Mouse (Mus musculus): ENCODE results near the gene Gramd1b. TPM values are rescaled to one million over a fixed set of nuclear protein-coding genes. Genes with fewer than 3 reads are reported as not detected.

The Gramd1b gene
- polyA plus RNA-seq, 1 experiment from 2014 or later, result 1.2 TPM

DNA sequence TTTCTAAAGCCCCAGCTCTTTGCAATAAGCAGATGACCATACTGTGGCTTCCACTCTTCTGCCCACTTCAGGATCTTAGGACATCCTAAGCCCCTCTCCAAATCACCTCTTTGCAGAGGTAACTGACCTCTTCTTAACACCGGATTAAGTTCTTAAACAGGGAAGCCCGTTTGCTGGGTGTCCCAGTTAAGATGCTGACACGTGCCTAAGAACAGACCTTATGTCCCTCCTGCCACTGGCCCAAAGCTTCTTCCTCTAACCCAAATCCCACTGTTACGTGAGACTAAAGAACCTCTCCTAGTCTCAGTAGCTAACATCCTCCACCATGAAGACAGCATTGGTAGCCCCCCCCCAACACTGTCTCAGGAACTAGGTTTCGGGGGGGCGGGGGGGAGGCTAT, 177.6 kb downstream of the Gramd1b start:
- H3K27me3 ChIP-seq (ENCODE audit: insufficient read depth, low read length), result no peaks in the 10 kb centered on the region
- no peak overlapping the region for H3K9ac ChIP-seq (replicated peaks)
- H3K36me3 ChIP-seq (replicated peaks; ENCODE audit: insufficient read depth, low read length), result no peaks in the 10 kb centered on the region
- TF ChIP-seq EP300 (IDR thresholded peaks at IDR 0.05; ENCODE audit: low read depth) (no peak), CTCF (IDR thresholded peaks at IDR 0.05; ENCODE audit: low read depth) (no peak)
- H3K4me2 ChIP-seq (ENCODE audit: low read depth, low read length), result no peak overlapping the region
- 75% methylated on average over 6 of the region's 6 CpGs for WGBS (ENCODE audit: insufficient replicate concordance)
- no peak overlapping the region for H3K27ac ChIP-seq (ENCODE audit: low read depth)
- H3K4me3 ChIP-seq (ENCODE audit: low read depth, low read length), result no peak overlapping the region
- no peak for ATAC-seq
- no peaks in the 10 kb centered on the region for H3K9me3 ChIP-seq (ENCODE audit: low read length)
- DNase-seq, result no peak
- H3K4me1 ChIP-seq (ENCODE audit: insufficient read depth), result no peaks in the 10 kb centered on the region

DNA sequence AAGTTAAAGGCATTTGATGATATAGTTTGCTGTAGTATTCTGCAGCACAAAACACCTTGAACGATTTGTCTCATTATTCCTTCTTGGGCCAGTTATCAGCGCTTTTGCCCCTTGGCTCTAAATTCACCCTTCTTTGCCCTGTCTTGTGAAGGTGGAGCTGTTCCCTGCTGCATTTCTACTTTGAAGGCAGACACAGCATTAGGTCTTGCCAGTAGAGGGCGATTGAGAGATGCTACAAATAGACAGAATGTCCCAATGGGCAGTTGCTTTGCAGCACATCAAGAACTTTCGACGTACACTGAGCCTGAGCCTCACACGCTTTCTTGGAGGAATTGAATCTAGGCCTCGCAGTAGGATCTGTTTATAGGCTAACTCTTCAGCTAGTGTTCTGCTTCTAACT, 180.5 kb downstream of the Gramd1b start:
- TF ChIP-seq EP300 (IDR thresholded peaks at IDR 0.05; ENCODE audit: low read depth), result no peak
- peak; percentile 79 for TF ChIP-seq CTCF (IDR thresholded peaks at IDR 0.05; ENCODE audit: low read depth)
- no peak overlapping the region for H3K4me3 ChIP-seq (ENCODE audit: low read depth, low read length)
- no peak overlapping the region for H3K27ac ChIP-seq (ENCODE audit: low read depth)
- H3K9ac ChIP-seq (replicated peaks), result no peak overlapping the region
- 19% methylated on average over 7 of the region's 7 CpGs for WGBS (ENCODE audit: insufficient replicate concordance)
- H3K36me3 ChIP-seq (replicated peaks; ENCODE audit: insufficient read depth, low read length), result no peaks in the 10 kb centered on the region
- no peak for ATAC-seq
- H3K9me3 ChIP-seq (ENCODE audit: low read length), result no peaks in the 10 kb centered on the region
- H3K27me3 ChIP-seq (ENCODE audit: insufficient read depth, low read length), result no peaks in the 10 kb centered on the region
- DNase-seq, result peak; percentile 33
- H3K4me1 ChIP-seq (ENCODE audit: insufficient read depth), result no peaks in the 10 kb centered on the region
- no peak overlapping the region for H3K4me2 ChIP-seq (ENCODE audit: low read depth, low read length)

GRCm38 (mm10) chr9:40350052-40350451, 181.1 kb downstream of the Gramd1b start:
- 78% methylated on average over 2 of the region's 2 CpGs for WGBS (ENCODE audit: insufficient replicate concordance)

GRCm38 (mm10) chr9:40349554-40349953, 181.6 kb downstream of the Gramd1b start:
- DNase-seq (no peak), ATAC-seq (no peak)
- WGBS (ENCODE audit: insufficient replicate concordance), result 59% methylated on average over 4 of the region's 4 CpGs
- H3K4me3 ChIP-seq (ENCODE audit: low read depth, low read length), result no peak overlapping the region
- no peaks in the 10 kb centered on the region for H3K9me3 ChIP-seq (ENCODE audit: low read length)
- no peak overlapping the region for H3K4me2 ChIP-seq (ENCODE audit: low read depth, low read length)
- no peaks in the 10 kb centered on the region for H3K27me3 ChIP-seq (ENCODE audit: insufficient read depth, low read length)
- no peaks in the 10 kb centered on the region for H3K4me1 ChIP-seq (ENCODE audit: insufficient read depth)
- no peak for TF ChIP-seq CTCF (IDR thresholded peaks at IDR 0.05; ENCODE audit: low read depth)
- TF ChIP-seq EP300 (IDR thresholded peaks at IDR 0.05; ENCODE audit: low read depth), result no peak
- no peaks in the 10 kb centered on the region for H3K36me3 ChIP-seq (replicated peaks; ENCODE audit: insufficient read depth, low read length)
- H3K9ac ChIP-seq (replicated peaks), result no peak overlapping the region
- H3K27ac ChIP-seq (ENCODE audit: low read depth), result no peak overlapping the region

More at GRCm38 (mm10) chr9:40350052-40350451, 181.1 kb downstream of the Gramd1b start:
- no peaks in the 10 kb centered on the region for H3K9me3 ChIP-seq (ENCODE audit: low read length)
- DNase-seq, result no peak
- H3K4me3 ChIP-seq (ENCODE audit: low read depth, low read length), result no peak overlapping the region
- no peak for ATAC-seq
- no peaks in the 10 kb centered on the region for H3K36me3 ChIP-seq (replicated peaks; ENCODE audit: insufficient read depth, low read length)
- H3K27me3 ChIP-seq (ENCODE audit: insufficient read depth, low read length), result no peaks in the 10 kb centered on the region
- no peak for TF ChIP-seq EP300 (IDR thresholded peaks at IDR 0.05; ENCODE audit: low read depth)
- TF ChIP-seq CTCF (IDR thresholded peaks at IDR 0.05; ENCODE audit: low read depth), result no peak
- H3K4me2 ChIP-seq (ENCODE audit: low read depth, low read length), result no peak overlapping the region
- H3K9ac ChIP-seq (replicated peaks), result no peak overlapping the region
- no peaks in the 10 kb centered on the region for H3K4me1 ChIP-seq (ENCODE audit: insufficient read depth)
- H3K27ac ChIP-seq (ENCODE audit: low read depth), result no peak overlapping the region

GRCm38 (mm10) chr9:40348714-40349233, 182.4 kb downstream of the Gramd1b start:
- Histone ChIP-seq H3K36me3 (replicated peaks; ENCODE audit: insufficient read depth, low read length) (no peaks in the 10 kb centered on the region), H3K4me3 (ENCODE audit: low read depth, low read length) (no peak overlapping the region), H3K9me3 (ENCODE audit: low read length) (no peaks in the 10 kb centered on the region), H3K27ac (ENCODE audit: low read depth) (no peak overlapping the region), H3K4me2 (ENCODE audit: low read depth, low read length) (no peak overlapping the region), H3K27me3 (ENCODE audit: insufficient read depth, low read length) (no peaks in the 10 kb centered on the region), H3K9ac (replicated peaks) (no peak overlapping the region), H3K4me1 (ENCODE audit: insufficient read depth) (no peaks in the 10 kb centered on the region)
- 86% methylated on average over 8 of the region's 8 CpGs for WGBS (ENCODE audit: insufficient replicate concordance)
- TF ChIP-seq EP300 (IDR thresholded peaks at IDR 0.05; ENCODE audit: low read depth), result no peak
- no peak for TF ChIP-seq CTCF (IDR thresholded peaks at IDR 0.05; ENCODE audit: low read depth)
- no peak for ATAC-seq
- DNase-seq, result no peak

GRCm38 (mm10) chr9:40346232-40346984, 184.8 kb downstream of the Gramd1b start:
- Histone ChIP-seq H3K36me3 (replicated peaks; ENCODE audit: insufficient read depth, low read length) (no peaks in the 10 kb centered on the region), H3K27ac (ENCODE audit: low read depth) (no peak overlapping the region), H3K4me2 (ENCODE audit: low read depth, low read length) (peak overlapping the region; percentile 51), H3K27me3 (ENCODE audit: insufficient read depth, low read length) (no peaks in the 10 kb centered on the region), H3K9me3 (ENCODE audit: low read length) (no peaks in the 10 kb centered on the region), H3K4me3 (ENCODE audit: low read depth, low read length) (no peak overlapping the region), H3K9ac (replicated peaks) (no peak overlapping the region), H3K4me1 (ENCODE audit: insufficient read depth) (no peaks in the 10 kb centered on the region)
- TF ChIP-seq CTCF (IDR thresholded peaks at IDR 0.05; ENCODE audit: low read depth), result no peak
- TF ChIP-seq EP300 (IDR thresholded peaks at IDR 0.05; ENCODE audit: low read depth), result no peak
- 35% methylated on average over 16 of the region's 16 CpGs for WGBS (ENCODE audit: insufficient replicate concordance)
- no peak for DNase-seq
- no peak for ATAC-seq
